Mouse (Mus musculus) forebrain, embryonic 13.5 days (tissue): ENCODE results near the gene Fam172a. TPM values are rescaled to one million over a fixed set of nuclear protein-coding genes. Genes with fewer than 3 reads are reported as not detected.

Experiments
- ATAC-seq: fragments of 200-750 bp; cut with Nextera tagmentation; 2 replicates; pipeline ENCODE4 v1.8.0; 2017
- H3K27ac ChIP-seq: fragments of 300-500 bp; sonication (generic); 2 replicates; pipeline ENCODE4 v1.5.1; 2015; ENCODE audit warnings: inconsistent platforms, mild to moderate bottlenecking, moderate library complexity
- H3K27me3 ChIP-seq: fragments of 300-500 bp; sonication (generic); 2 replicates; pipeline ENCODE4 v1.6.1; 2015; ENCODE audit warnings: mild to moderate bottlenecking, inconsistent platforms
- H3K36me3 ChIP-seq: fragments of 300-500 bp; sonication (generic); 2 replicates; pipeline ENCODE4 v1.6.1; 2015; ENCODE audit warnings: mild to moderate bottlenecking, inconsistent platforms; ENCODE audit not compliant: poor library complexity, severe bottlenecking
- H3K4me1 ChIP-seq: fragments of 300-500 bp; sonication (generic); 2 replicates; pipeline ENCODE4 v1.6.1; 2015; ENCODE audit warnings: inconsistent platforms
- H3K4me2 ChIP-seq: fragments of 300-500 bp; sonication (generic); 2 replicates; pipeline ENCODE4 v1.6.1; 2015; ENCODE audit warnings: inconsistent platforms, mild to moderate bottlenecking, moderate library complexity
- H3K4me3 ChIP-seq: fragments of 300-500 bp; sonication (generic); 2 replicates; pipeline ENCODE4 v1.5.1; 2015; ENCODE audit warnings: mild to moderate bottlenecking, inconsistent platforms
- H3K9ac ChIP-seq: fragments of 300-500 bp; sonication (generic); 2 replicates; pipeline ENCODE4 v1.6.1; 2015; ENCODE audit warnings: mild to moderate bottlenecking, inconsistent platforms
- H3K9me3 ChIP-seq: fragments of 300-500 bp; sonication (generic); replicated peaks from 2 replicates; pipeline ENCODE4 v1.6.1; 2016; ENCODE audit warnings: inconsistent platforms
- WGBS: fragments of 180-500 bp; shearing (Covaris S2); methylation state at CpG from one replicate; pipeline ENCODE4 v1.1.7; 2015; 5-methylcytosine and 5-hydroxymethylcytosine counted together
- polyA plus RNA-seq: library from polyadenylated mRNA; unstranded; fragments of >200 nt; fragmentation: Nextera tagmentation; extraction: Ambion mirVana; gene quantifications from 2 replicates; pipeline ENCODE4 v1.2.1, GENCODE M21; 2015

Gene Fam172a
- polyA plus RNA-seq, 1 experiment from 2014 or later, result 54.8 TPM

- H3K4me1 ChIP-seq, result peaks cover 4% of the 10 kb centered on the region
- no peak for ATAC-seq
- H3K9ac ChIP-seq, result no peak overlapping the region
Measured at GRCm38 (mm10) chr13:78090701-78091100, 388.9 kb downstream of the Fam172a start.

GRCm38 (mm10) chr13:78091949-78092348 lies 390.1 kb downstream of the Fam172a start:
- H3K4me3 ChIP-seq, result no peak overlapping the region
- no peaks in the 10 kb centered on the region for H3K9me3 ChIP-seq
- no peaks in the 10 kb centered on the region for H3K36me3 ChIP-seq
- H3K27ac ChIP-seq, result no peak overlapping the region
- H3K4me2 ChIP-seq, result no peak overlapping the region
- peaks cover 4% of the 10 kb centered on the region for H3K4me1 ChIP-seq
- WGBS, result 84% methylated on average over 3 of the region's 3 CpGs
- no peaks in the 10 kb centered on the region for H3K27me3 ChIP-seq
- ATAC-seq, result no peak; the same call in 1 of the 2 replicates
- no peak overlapping the region for H3K9ac ChIP-seq

More at GRCm38 (mm10) chr13:78090701-78091100, 388.9 kb downstream of the Fam172a start:
- no peaks in the 10 kb centered on the region for H3K9me3 ChIP-seq
- no peak overlapping the region for H3K4me2 ChIP-seq
- H3K27me3 ChIP-seq, result no peaks in the 10 kb centered on the region
- H3K4me3 ChIP-seq, result no peak overlapping the region
- H3K36me3 ChIP-seq, result no peaks in the 10 kb centered on the region
- H3K27ac ChIP-seq, result no peak overlapping the region

- WGBS, result 76% methylated on average over 2 of the region's 2 CpGs
- Histone ChIP-seq H3K9me3 (no peaks in the 10 kb centered on the region), H3K36me3 (no peaks in the 10 kb centered on the region), H3K9ac (no peak overlapping the region), H3K4me2 (no peak overlapping the region), H3K27me3 (0 out of 2 replicates have a peak, but pooled peaks cover 3% of the 10 kb centered on the region), H3K27ac (no peak overlapping the region), H3K4me3 (no peak overlapping the region), H3K4me1 (peaks cover 7% of the 10 kb centered on the region)
- ATAC-seq, result no peak
Measured at GRCm38 (mm10) chr13:78094352-78094751, 392.5 kb downstream of the Fam172a start.

- Histone ChIP-seq H3K4me3 (no peak overlapping the region), H3K27me3 (0 out of 2 replicates have a peak, but pooled peaks cover 3% of the 10 kb centered on the region), H3K9ac (no peak overlapping the region), H3K27ac (no peak overlapping the region), H3K9me3 (no peaks in the 10 kb centered on the region), H3K4me1 (peaks cover 17% of the 10 kb centered on the region), H3K4me2 (no peak overlapping the region), H3K36me3 (no peaks in the 10 kb centered on the region)
- no peak for ATAC-seq
- WGBS, result 96% methylated on average over 1 of the region's 1 CpGs
Measured at GRCm38 (mm10) chr13:78095071-78095973, 393.5 kb downstream of the Fam172a start.

DNA sequence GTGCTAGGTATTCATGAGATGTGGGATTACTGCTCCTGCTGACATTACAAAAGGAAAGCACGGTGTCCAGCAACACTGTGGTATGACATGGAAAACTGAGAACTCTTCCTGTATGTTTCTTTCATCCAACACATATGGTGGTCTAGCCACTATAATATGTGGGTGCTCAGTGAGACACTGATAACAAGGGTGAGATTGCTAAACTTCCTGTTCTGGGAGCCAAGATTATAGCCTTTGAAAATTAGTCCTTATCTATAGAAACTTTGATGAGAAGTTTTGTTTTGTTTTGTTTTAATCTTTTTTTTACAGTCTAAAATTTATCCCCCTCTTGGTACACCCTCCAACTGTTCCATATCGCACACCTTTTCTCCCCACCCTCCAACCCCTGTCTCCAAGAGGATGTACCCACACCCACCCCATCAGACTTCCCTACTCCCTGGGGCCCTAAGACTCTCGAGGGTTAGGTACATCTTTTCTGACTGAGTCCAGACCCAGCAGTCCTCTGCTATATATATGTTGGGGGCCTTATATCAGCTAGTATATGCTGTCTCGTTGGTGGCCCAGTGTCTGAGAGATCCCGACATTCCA lies 397.1 kb downstream of the Fam172a start:
- H3K36me3 ChIP-seq, result no peaks in the 10 kb centered on the region
- no peak overlapping the region for H3K4me3 ChIP-seq
- no peak for ATAC-seq
- 76% methylated on average over 5 of the region's 5 CpGs for WGBS
- 0 out of 2 replicates have a peak, but pooled peaks cover 3% of the 10 kb centered on the region for H3K27me3 ChIP-seq
- H3K4me1 ChIP-seq, result peaks cover 17% of the 10 kb centered on the region
- no peak overlapping the region for H3K27ac ChIP-seq
- H3K9me3 ChIP-seq, result no peaks in the 10 kb centered on the region
- no peak overlapping the region for H3K9ac ChIP-seq
- no peak overlapping the region for H3K4me2 ChIP-seq

DNA sequence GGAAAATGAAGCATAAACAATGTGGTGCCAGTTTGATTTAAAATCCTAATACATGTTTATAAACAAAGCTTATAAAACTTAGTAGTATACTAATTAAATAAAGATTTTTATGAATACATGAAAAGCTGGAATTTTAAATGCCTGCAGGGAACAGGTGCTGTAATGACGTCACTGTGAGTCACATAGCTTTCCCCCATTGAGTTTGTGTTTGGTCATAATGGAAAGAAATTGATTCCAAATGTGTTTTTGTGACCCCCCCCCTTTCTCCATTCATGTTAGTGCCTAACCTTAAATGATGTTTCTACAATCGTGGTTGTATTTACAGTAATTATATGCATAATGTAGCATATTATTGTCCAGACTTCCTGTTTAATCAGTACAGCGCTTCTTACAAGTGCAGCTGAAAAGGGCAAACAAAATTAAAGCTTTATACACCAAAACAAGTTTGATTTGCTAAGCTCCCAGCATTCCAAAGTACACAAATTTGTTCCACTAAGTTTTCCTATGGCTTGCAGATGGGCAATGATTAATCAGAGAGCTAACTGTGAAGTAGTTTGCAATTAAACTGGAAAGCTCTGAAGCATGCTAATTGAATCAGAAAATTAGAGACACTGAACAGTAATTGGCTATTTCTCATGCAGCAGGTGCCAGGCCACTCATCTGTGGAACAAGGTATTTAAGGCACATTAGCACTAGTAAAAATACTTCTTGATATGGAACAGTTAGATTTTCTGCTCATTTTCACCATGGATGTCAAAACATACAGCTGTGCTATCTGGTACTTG lies 398.1 kb downstream of the Fam172a start:
- H3K9ac ChIP-seq, result no peak overlapping the region
- no peak overlapping the region for H3K27ac ChIP-seq
- ATAC-seq, result peak; percentile 90
- peaks cover 17% of the 10 kb centered on the region for H3K4me1 ChIP-seq
- H3K9me3 ChIP-seq, result no peaks in the 10 kb centered on the region
- no peaks in the 10 kb centered on the region for H3K36me3 ChIP-seq
- 0 out of 2 replicates have a peak, but pooled peaks cover 3% of the 10 kb centered on the region for H3K27me3 ChIP-seq
- WGBS, result 16% methylated on average over 3 of the region's 3 CpGs
- 0 out of 2 replicates have a peak overlapping the region, but pooled peaks have one; percentile 24 for H3K4me2 ChIP-seq
- H3K4me3 ChIP-seq, result no peak overlapping the region

- peaks cover 17% of the 10 kb centered on the region for H3K4me1 ChIP-seq
- H3K27me3 ChIP-seq, result 0 out of 2 replicates have a peak, but pooled peaks cover 3% of the 10 kb centered on the region
- WGBS, result 44% methylated on average over 3 of the region's 3 CpGs
- peak; percentile 44 for ATAC-seq
- no peak overlapping the region for H3K9ac ChIP-seq
- H3K9me3 ChIP-seq, result no peaks in the 10 kb centered on the region
- 0 out of 2 replicates have a peak overlapping the region, but pooled peaks have one; percentile 24 for H3K4me2 ChIP-seq
- H3K4me3 ChIP-seq, result no peak overlapping the region
- H3K27ac ChIP-seq, result no peak overlapping the region
- no peaks in the 10 kb centered on the region for H3K36me3 ChIP-seq
Measured at GRCm38 (mm10) chr13:78100664-78101063, 398.8 kb downstream of the Fam172a start.

GRCm38 (mm10) chr13:78102337-78102736 lies 400.5 kb downstream of the Fam172a start:
- no peak for ATAC-seq
- peaks cover 17% of the 10 kb centered on the region for H3K4me1 ChIP-seq
- H3K27ac ChIP-seq, result no peak overlapping the region
- H3K36me3 ChIP-seq, result no peaks in the 10 kb centered on the region
- no peak overlapping the region for H3K4me2 ChIP-seq
- 0 out of 2 replicates have a peak, but pooled peaks cover 3% of the 10 kb centered on the region for H3K27me3 ChIP-seq
- WGBS, result 72% methylated on average over 2 of the region's 2 CpGs
- no peak overlapping the region for H3K4me3 ChIP-seq
- H3K9me3 ChIP-seq, result no peaks in the 10 kb centered on the region
- no peak overlapping the region for H3K9ac ChIP-seq

- whole genome bisulfite sequencing, result 88% methylated on average over 3 of the region's 3 CpGs
- ATAC-seq, result no peak
- Histone ChIP-seq H3K36me3 (no peaks in the 10 kb centered on the region), H3K9ac (no peak overlapping the region), H3K9me3 (no peaks in the 10 kb centered on the region), H3K4me3 (no peak overlapping the region), H3K4me1 (peaks cover 9% of the 10 kb centered on the region), H3K27me3 (no peaks in the 10 kb centered on the region), H3K27ac (no peak overlapping the region), H3K4me2 (no peak overlapping the region)
Measured at GRCm38 (mm10) chr13:78104851-78105250, 403.0 kb downstream of the Fam172a start.

- H3K4me3 ChIP-seq, result no peak overlapping the region
- H3K9me3 ChIP-seq, result no peaks in the 10 kb centered on the region
- no peak overlapping the region for H3K9ac ChIP-seq
- H3K4me2 ChIP-seq, result no peak overlapping the region
- no peak for ATAC-seq
- H3K27me3 ChIP-seq, result no peaks in the 10 kb centered on the region
- H3K36me3 ChIP-seq, result no peaks in the 10 kb centered on the region
- WGBS, result 74% methylated on average over 4 of the region's 4 CpGs
- H3K27ac ChIP-seq, result no peak overlapping the region
- no peaks in the 10 kb centered on the region for H3K4me1 ChIP-seq
Measured at GRCm38 (mm10) chr13:78110648-78111047, 408.8 kb downstream of the Fam172a start.

DNA sequence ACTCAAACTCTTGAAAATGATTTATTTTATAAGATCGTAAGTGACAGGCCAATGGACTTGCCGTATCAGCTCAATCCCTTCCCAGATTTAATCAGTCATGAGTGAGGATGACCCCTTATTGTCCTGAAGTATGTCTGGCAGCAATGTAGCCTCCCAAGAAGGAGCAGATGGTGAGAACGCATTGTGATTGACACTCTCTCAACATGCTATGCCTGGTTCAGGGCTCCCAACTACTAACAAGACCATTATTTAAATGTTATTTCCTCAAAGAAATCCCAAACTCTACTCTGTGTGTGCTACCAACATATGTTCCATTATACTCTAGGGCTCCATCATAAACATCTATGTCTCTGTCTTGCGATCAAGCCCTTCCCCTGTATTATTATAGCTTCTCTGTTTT lies 412.1 kb downstream of the Fam172a start:
- ATAC-seq, result peak; percentile 62; the same call in 1 of the 2 replicates
- H3K4me3 ChIP-seq, result no peak overlapping the region
- H3K27me3 ChIP-seq, result no peaks in the 10 kb centered on the region
- no peaks in the 10 kb centered on the region for H3K9me3 ChIP-seq
- H3K36me3 ChIP-seq, result no peaks in the 10 kb centered on the region
- no peak overlapping the region for H3K4me2 ChIP-seq
- 88% methylated on average over 4 of the region's 4 CpGs for WGBS
- no peak overlapping the region for H3K27ac ChIP-seq
- no peaks in the 10 kb centered on the region for H3K4me1 ChIP-seq
- H3K9ac ChIP-seq, result no peak overlapping the region
